Mouse (Mus musculus) bone marrow macrophage, adult 2 months (primary cell): ENCODE results near the gene Fdxr. TPM values are rescaled to one million over a fixed set of nuclear protein-coding genes. Genes with fewer than 3 reads are reported as not detected.

Experiments
- H3K27ac ChIP-seq: 2 replicates; pipeline ENCODE4 v1.5.1; 2012; ENCODE audit warnings: low read depth, low read length; ENCODE audit not compliant: insufficient read depth
- H3K4me1 ChIP-seq: 2 replicates; pipeline ENCODE4 v1.6.1; 2012; ENCODE audit warnings: low read length; ENCODE audit not compliant: control insufficient read depth, insufficient read depth
- H3K4me3 ChIP-seq: 2 replicates; pipeline ENCODE4 v1.5.1; 2012; ENCODE audit warnings: mild to moderate bottlenecking, low read length, moderate library complexity; ENCODE audit not compliant: insufficient read depth
- CTCF ChIP-seq: IDR thresholded peaks from 2 replicates; pipeline ENCODE4 v1.5.1; 2012; ENCODE audit warnings: low read depth, mild to moderate bottlenecking, low read length, moderate library complexity
- POLR2A ChIP-seq: IDR thresholded peaks from 2 replicates; pipeline ENCODE4 v1.6.1; 2012; ENCODE audit warnings: mild to moderate bottlenecking, low read depth, low read length, borderline replicate concordance
- polyA plus RNA-seq: library from polyadenylated mRNA; stranded (reverse); fragments of >200 nt; gene quantifications from 2 replicates; pipeline ENCODE4 v1.2.4, GENCODE M21; 2012; ENCODE audit not compliant: missing spikeins, insufficient read depth, insufficient read length

Gene Fdxr
- polyA plus RNA-seq, 1 experiment, result 7.8 TPM

- TF ChIP-seq POLR2A (no peak), CTCF (no peak)
- Histone ChIP-seq H3K4me3 (no peak overlapping the region), H3K4me1 (peaks cover 30% of the 10 kb centered on the region), H3K27ac (peak overlapping the region; percentile 2)
These were observed 13.5 kb upstream of the Fdxr start for GRCm38 (mm10) chr11:115290314-115290713.

- no peak overlapping the region for H3K4me3 ChIP-seq
- H3K4me1 ChIP-seq, result peaks cover 33% of the 10 kb centered on the region
- TF ChIP-seq POLR2A (no peak), CTCF (no peak)
- peak overlapping the region; percentile 2 for H3K27ac ChIP-seq
These were observed 13.0 kb upstream of the Fdxr start for GRCm38 (mm10) chr11:115289885-115290284.

GRCm38 (mm10) chr11:115288305-115288704 is 11.5 kb upstream of the Fdxr start:
- peaks cover 37% of the 10 kb centered on the region for H3K4me1 ChIP-seq
- H3K4me3 ChIP-seq, result no peak overlapping the region
- no peak for TF ChIP-seq POLR2A
- TF ChIP-seq CTCF, result no peak
- H3K27ac ChIP-seq, result no peak overlapping the region

- Histone ChIP-seq H3K4me1 (peaks cover 37% of the 10 kb centered on the region), H3K4me3 (no peak overlapping the region), H3K27ac (no peak overlapping the region)
- no peak for TF ChIP-seq CTCF
- TF ChIP-seq POLR2A, result no peak
These were observed 10.5 kb upstream of the Fdxr start for GRCm38 (mm10) chr11:115287386-115287785.

- TF ChIP-seq POLR2A (no peak), CTCF (no peak)
- H3K4me3 ChIP-seq, result no peak overlapping the region
- H3K27ac ChIP-seq, result no peak overlapping the region
- peaks cover 31% of the 10 kb centered on the region for H3K4me1 ChIP-seq
These were observed 9.5 kb upstream of the Fdxr start for GRCm38 (mm10) chr11:115286201-115286993.

- peak overlapping the region; percentile 54 for H3K27ac ChIP-seq
- TF ChIP-seq CTCF (no peak), POLR2A (no peak)
- peaks cover 23% of the 10 kb centered on the region for H3K4me1 ChIP-seq
- H3K4me3 ChIP-seq, result no peak overlapping the region
These were observed 8.4 kb upstream of the Fdxr start for GRCm38 (mm10) chr11:115285282-115285681.

GRCm38 (mm10) chr11:115283891-115284620 is 7.2 kb upstream of the Fdxr start:
- peaks cover 21% of the 10 kb centered on the region for H3K4me1 ChIP-seq
- H3K4me3 ChIP-seq, result no peak overlapping the region
- H3K27ac ChIP-seq, result no peak overlapping the region
- no peak for TF ChIP-seq POLR2A
- TF ChIP-seq CTCF, result no peak

GRCm38 (mm10) chr11:115283486-115283765 is 6.6 kb upstream of the Fdxr start:
- TF ChIP-seq CTCF (no peak), POLR2A (no peak)
- Histone ChIP-seq H3K4me3 (no peak overlapping the region), H3K4me1 (peaks cover 22% of the 10 kb centered on the region), H3K27ac (no peak overlapping the region)

GRCm38 (mm10) chr11:115282723-115283485 is 6.1 kb upstream of the Fdxr start:
- Histone ChIP-seq H3K4me3 (no peak overlapping the region), H3K4me1 (peaks cover 26% of the 10 kb centered on the region), H3K27ac (no peak overlapping the region)
- no peak for TF ChIP-seq CTCF
- TF ChIP-seq POLR2A, result no peak
